Mouse (Mus musculus): ENCODE measurements at regions not wholly inside any gene's neighbourhood (a gene's known extent, or its start where the extent isn't known, plus 50 kb on each side); places are given as distances from the start of the nearest gene placed in this dataset.

DNA sequence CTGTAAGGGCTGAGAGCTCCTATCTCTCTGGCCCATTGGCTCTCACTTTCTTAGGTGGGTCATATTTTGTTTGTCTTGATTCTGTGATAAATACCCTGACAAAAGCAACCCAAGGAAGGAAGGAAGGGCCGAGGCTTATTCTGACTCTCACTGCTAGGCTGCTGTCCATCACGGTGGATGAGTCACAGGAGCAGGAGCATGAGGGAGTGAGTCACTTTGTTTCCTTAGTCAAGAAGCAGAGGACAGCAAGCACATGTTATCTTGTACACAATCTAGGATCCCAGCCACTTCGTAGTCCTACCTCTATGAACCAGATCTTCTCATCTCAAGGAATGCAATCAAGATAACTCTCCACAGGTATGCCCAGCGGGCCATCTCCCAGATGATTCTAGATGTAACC, 69.9 kb downstream of the Atp6v1g3 start:
- DNase-seq = no peak

DNA sequence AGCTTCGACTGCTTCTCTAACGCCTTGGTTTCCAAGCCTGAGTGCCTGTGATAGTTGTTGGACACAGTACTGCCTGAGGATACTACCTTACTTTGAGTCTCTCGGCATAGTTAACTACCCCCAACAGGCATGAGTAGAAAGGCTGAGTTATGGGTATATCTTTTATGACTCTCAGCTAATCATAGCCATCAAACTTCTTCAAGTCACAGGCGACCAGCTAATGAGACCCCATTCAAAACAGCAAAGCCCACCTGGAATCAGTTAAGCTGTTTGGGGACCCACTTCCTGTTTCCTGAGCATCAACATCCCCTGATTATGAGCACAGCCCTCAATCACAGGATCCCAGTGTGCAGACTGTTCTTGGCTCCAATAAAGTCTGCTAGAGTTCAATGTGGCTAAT, 71.4 kb downstream of the Atp6v1g3 start:
- no peak for DNase-seq

GRCm38 (mm10) chr1:138345992-138346391, 72.5 kb downstream of the Atp6v1g3 start:
- DNase-seq = no peak

DNA sequence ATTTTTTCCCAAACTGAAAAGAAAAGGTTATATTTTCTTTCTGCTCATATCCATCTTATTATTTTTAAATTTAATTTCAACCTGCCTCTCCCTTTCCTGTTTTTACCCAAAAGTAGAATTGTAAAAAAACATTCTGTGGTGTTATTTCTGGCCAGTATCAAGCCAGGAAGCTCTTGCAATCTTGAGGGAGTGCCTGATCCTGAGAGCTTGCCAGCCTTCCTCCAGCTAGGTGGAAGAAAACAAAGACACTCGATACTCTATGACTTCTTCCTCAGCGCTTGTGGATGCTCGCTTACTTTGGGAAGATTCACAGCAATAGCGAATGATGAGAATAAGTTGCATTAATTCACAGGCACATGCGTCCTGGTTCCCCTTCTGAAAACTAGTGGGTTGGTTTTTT, 73.4 kb downstream of the Atp6v1g3 start:
- DNase-seq = no peak

DNA sequence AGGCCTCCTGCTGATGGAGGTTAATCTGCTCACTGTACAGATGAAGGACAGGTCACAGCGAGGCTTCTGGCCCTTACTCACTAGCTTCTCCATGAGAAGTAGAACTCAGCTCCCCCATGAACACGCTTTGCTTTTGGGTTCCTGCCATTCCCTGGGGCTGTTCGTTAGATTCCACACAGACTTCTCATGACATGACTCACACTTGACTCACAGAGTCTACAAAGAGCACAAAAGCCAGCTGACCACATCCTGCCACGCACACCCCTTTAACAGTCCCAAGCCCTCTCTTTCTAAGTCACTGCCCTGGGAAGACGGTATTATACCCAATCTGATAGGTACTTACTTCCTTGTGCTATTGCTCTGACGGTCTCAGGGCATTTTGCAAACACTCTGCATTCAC, 74.9 kb downstream of the Atp6v1g3 start:
- peak; percentile 36 for DNase-seq

GRCm38 (mm10) chr1:138349099-138349498, 75.6 kb downstream of the Atp6v1g3 start:
- DNase-seq = no peak

GRCm38 (mm10) chr1:138356407-138356806, 82.9 kb downstream of the Atp6v1g3 start:
- no peak for DNase-seq

DNA sequence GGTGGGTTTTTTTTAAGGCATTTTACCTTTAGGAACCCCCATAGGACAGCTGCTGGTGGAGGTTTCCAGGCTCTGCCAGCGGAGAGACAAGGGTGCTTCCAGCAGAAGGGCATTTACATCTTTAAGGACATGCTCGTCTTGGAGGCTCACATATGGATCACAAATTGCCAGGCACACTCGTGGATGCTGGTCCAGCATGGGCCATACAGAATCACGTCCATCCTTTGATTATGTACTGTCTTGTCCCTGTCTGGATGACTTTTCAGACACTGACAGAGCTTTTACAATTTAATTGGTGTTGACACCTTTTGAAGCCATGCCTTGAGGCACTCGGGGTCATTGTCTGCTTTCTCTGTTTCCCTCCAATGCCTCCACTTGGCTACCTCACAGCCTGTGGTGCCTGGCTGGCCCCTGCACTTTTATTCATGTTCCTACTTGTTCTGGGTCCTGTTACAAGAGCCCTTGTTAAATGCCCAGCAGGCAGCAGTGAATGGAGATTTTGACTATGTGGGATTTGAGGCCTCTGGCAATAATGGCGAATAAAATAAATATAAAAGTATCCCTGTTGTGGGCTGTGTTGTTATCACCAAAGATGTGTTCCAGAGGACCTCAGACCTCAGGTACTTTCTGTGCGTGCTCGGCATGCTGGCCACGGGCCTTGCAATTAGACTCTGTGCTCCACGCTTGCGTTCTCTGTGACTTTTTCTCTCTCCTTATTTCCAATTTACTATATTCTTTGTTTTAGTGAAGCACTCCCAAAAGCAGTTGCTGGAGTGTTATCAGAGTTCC, 89.3 kb downstream of the Atp6v1g3 start:
- no peak for DNase-seq

GRCm38 (mm10) chr1:138369953-138370482, 96.5 kb downstream of the Atp6v1g3 start:
- DNase-seq = no peak

- DNase-seq = no peak
Observed at GRCm38 (mm10) chr1:138371474-138371873, 97.9 kb downstream of the Atp6v1g3 start.

- no peak for DNase-seq
Observed at GRCm38 (mm10) chr1:138384146-138384545, 110.6 kb downstream of the Atp6v1g3 start.

- no peak for DNase-seq
Observed at GRCm38 (mm10) chr1:138385156-138385841, 111.8 kb downstream of the Atp6v1g3 start.

GRCm38 (mm10) chr1:138386001-138386400, 112.5 kb downstream of the Atp6v1g3 start:
- DNase-seq = no peak

GRCm38 (mm10) chr1:138388634-138389033, 115.1 kb downstream of the Atp6v1g3 start:
- no peak for DNase-seq

DNA sequence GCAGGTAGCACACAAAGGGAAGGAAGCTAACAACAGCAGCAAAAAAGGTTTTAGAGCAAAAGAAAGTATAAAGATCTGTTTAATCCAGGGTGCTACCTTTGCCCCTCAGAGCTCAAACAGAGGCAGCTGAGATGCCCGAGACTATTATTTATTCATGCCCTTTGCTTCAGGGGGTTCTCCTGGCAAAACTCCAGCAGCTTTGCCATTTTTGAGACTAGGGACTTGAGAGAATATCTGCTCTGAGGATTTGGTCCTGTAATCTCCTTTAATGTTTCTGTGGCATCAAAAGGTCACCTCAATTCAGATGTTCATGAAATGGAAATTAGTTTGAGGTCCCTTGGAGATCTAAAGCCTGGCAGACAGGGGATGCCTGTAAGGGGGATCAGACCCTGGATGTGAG, 116.1 kb downstream of the Atp6v1g3 start:
- no peak for DNase-seq

GRCm38 (mm10) chr1:138418610-138419009, 145.1 kb downstream of the Atp6v1g3 start:
- no peak for DNase-seq

DNA sequence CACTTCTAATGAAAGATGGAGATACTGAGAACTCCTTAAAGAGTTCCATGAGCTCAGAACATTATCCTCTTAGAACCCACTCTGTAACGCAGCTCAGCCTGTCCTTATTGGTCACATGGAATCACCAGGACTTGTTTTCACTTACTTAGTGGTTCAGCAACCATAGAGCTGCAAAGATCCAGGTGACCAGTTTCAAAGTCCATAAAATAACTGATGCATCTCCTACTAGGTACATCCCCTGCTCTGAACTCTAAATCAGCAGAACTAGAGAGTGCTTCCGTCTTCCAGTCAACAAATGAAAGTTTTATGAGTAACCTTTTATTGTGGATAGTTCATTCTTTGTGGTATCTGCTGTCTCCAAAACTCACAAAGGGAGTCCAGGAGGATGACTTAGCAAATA, 153.9 kb downstream of the Atp6v1g3 start:
- no peak for DNase-seq

All from heart, postnatal 4 days (tissue).